Mouse (Mus musculus) MEL (cell line): ENCODE results near the gene Cabp2. TPM values are rescaled to one million over a fixed set of nuclear protein-coding genes. Genes with fewer than 3 reads are reported as not detected.
"Not testable (repeated sequence)": the region's sequence is repeated elsewhere in the genome, so short reads cannot be mapped to it uniquely, and the experiment has no call there.

Experiments
- DNase-seq: peaks from one replicate; pipeline ENCODE4 v3.0.0; 2011; ENCODE audit warnings: low read depth, low spot score
- H3K27ac ChIP-seq: 2 replicates; pipeline ENCODE4 v1.5.1; 2012; ENCODE audit warnings: low read depth, mild to moderate bottlenecking, control low read depth, low read length, moderate library complexity; ENCODE audit not compliant: control insufficient read depth
- H3K27me3 ChIP-seq, 2 experiments: fragments of 150-350 bp in 1 of 2; sonication (generic) in 1 of 2; 2 replicates each; pipeline ENCODE4 v1.6.1; 2012; ENCODE audit warnings: low read length in 2 of 2, mild to moderate bottlenecking in 2 of 2, improper control_type of control experiment in 1 of 2, moderate library complexity in 1 of 2; ENCODE audit not compliant: insufficient read depth in 2 of 2, control insufficient read depth in 1 of 2
- H3K36me3 ChIP-seq, 2 experiments: 2 replicates each; pipeline ENCODE4 v1.6.1; 2012 to 2014; ENCODE audit warnings: low read length in 2 of 2, improper control_type of control experiment in 1 of 2, inconsistent platforms in 1 of 2, mild to moderate bottlenecking in 1 of 2; ENCODE audit not compliant: insufficient read depth in 2 of 2, control insufficient read depth in 1 of 2
- H3K4me1 ChIP-seq, 2 experiments: fragments of 150-350 bp in 1 of 2; sonication (generic) in 1 of 2; 2 replicates each; pipeline ENCODE4 v1.6.1; 2012; ENCODE audit warnings: low read length in 2 of 2, improper control_type of control experiment in 1 of 2, mild to moderate bottlenecking in 1 of 2; ENCODE audit not compliant: insufficient read depth in 2 of 2, control insufficient read depth in 1 of 2
- H3K4me3 ChIP-seq, 2 experiments: fragments of 150-350 bp in 1 of 2; sonication (generic) in 1 of 2; 2 replicates each; pipeline ENCODE4 v1.5.1; 2012; ENCODE audit warnings: low read depth in 2 of 2, low read length in 2 of 2, mild to moderate bottlenecking in 2 of 2, moderate library complexity in 2 of 2, control low read depth in 1 of 2, improper control_type of control experiment in 1 of 2; ENCODE audit not compliant: control insufficient read depth in 1 of 2, insufficient read depth in 1 of 2
- H3K79me2 ChIP-seq: 2 replicates; pipeline ENCODE4 v1.6.1; 2012; ENCODE audit warnings: mild to moderate bottlenecking, low read length, moderate library complexity; ENCODE audit not compliant: control insufficient read depth, poor library complexity, insufficient read depth
- H3K9ac ChIP-seq: 2 replicates; pipeline ENCODE4 v1.6.1; 2012; ENCODE audit warnings: low read depth, mild to moderate bottlenecking, control low read depth, low read length, moderate library complexity; ENCODE audit not compliant: control insufficient read depth, poor library complexity, severe bottlenecking
- H3K9me3 ChIP-seq: fragments of 150-350 bp; sonication (generic); replicated peaks from 2 replicates; pipeline ENCODE4 v1.6.1; 2012; ENCODE audit warnings: mild to moderate bottlenecking, low read length, improper control_type of control experiment, moderate library complexity; ENCODE audit not compliant: insufficient read depth
- BHLHE40 ChIP-seq: IDR thresholded peaks from 2 replicates; pipeline ENCODE4 v1.6.1; 2012; ENCODE audit warnings: low read depth, mild to moderate bottlenecking, inconsistent platforms, low read length, improper control_type of control experiment, borderline replicate concordance
- CHD2 ChIP-seq: IDR thresholded peaks from 2 replicates; pipeline ENCODE4 v1.6.1; 2011; ENCODE audit warnings: low read length, improper control_type of control experiment
- CTCF ChIP-seq, 3 experiments: IDR thresholded peaks in 2 of 3; conservative IDR thresholded peaks in 1 of 3; 2 replicates each; pipeline ENCODE4 v1.5.1; 2011 to 2012; ENCODE audit warnings: low read length in 3 of 3, low read depth in 2 of 3, mild to moderate bottlenecking in 2 of 3, improper control_type of control experiment in 1 of 3, inconsistent platforms in 1 of 3, mixed read lengths in 1 of 3, moderate library complexity in 1 of 3; ENCODE audit not compliant: control insufficient read depth in 1 of 3, insufficient read depth in 1 of 3, poor library complexity in 1 of 3, severe bottlenecking in 1 of 3
- E2F4 ChIP-seq: IDR thresholded peaks from 2 replicates; pipeline ENCODE4 v1.6.1; 2011; ENCODE audit warnings: low read depth, low read length, improper control_type of control experiment, borderline replicate concordance
- EP300 ChIP-seq, 2 experiments: IDR thresholded peaks; 2 replicates each; pipeline ENCODE4 v1.6.1; 2011; ENCODE audit warnings: improper control_type of control experiment in 2 of 2, low read length in 2 of 2, low read depth in 1 of 2, mild to moderate bottlenecking in 1 of 2
- ETS1 ChIP-seq: IDR thresholded peaks from 2 replicates; pipeline ENCODE4 v1.6.1; 2012; ENCODE audit warnings: low read depth, mild to moderate bottlenecking, inconsistent platforms, low read length, improper control_type of control experiment, moderate library complexity
- GATA1 ChIP-seq: IDR thresholded peaks from 2 replicates; pipeline ENCODE4 v1.6.1; 2011; ENCODE audit warnings: low read depth, low read length, improper control_type of control experiment
- HCFC1 ChIP-seq: IDR thresholded peaks from 2 replicates; pipeline ENCODE4 v1.6.1; 2012; ENCODE audit warnings: low read depth, mild to moderate bottlenecking, inconsistent platforms, low read length, improper control_type of control experiment, moderate library complexity
- JUND ChIP-seq: IDR thresholded peaks from 2 replicates; pipeline ENCODE4 v1.6.1; 2011; ENCODE audit warnings: low read depth, mild to moderate bottlenecking, improper control_type of control experiment, low read length
- MAFK ChIP-seq: IDR thresholded peaks from 2 replicates; pipeline ENCODE4 v1.6.1; 2011; ENCODE audit warnings: low read depth, mild to moderate bottlenecking, low read length, improper control_type of control experiment, borderline replicate concordance
- MAX ChIP-seq: IDR thresholded peaks from 2 replicates; pipeline ENCODE4 v1.6.1; 2011; ENCODE audit warnings: low read length, improper control_type of control experiment
- MAZ ChIP-seq: IDR thresholded peaks from 2 replicates; pipeline ENCODE4 v1.6.1; 2012; ENCODE audit warnings: low read depth, mild to moderate bottlenecking, inconsistent platforms, low read length, improper control_type of control experiment
- MXI1 ChIP-seq: IDR thresholded peaks from 2 replicates; pipeline ENCODE4 v1.6.1; 2011; ENCODE audit warnings: mild to moderate bottlenecking, low read depth, low read length, improper control_type of control experiment
- NRF1 ChIP-seq: IDR thresholded peaks from 2 replicates; pipeline ENCODE4 v1.6.1; 2014; ENCODE audit warnings: low read depth, mild to moderate bottlenecking, inconsistent platforms, low read length, improper control_type of control experiment, moderate library complexity; ENCODE audit not compliant: poor library complexity, insufficient read depth, severe bottlenecking
- POLR2AphosphoS2 ChIP-seq: IDR thresholded peaks from 2 replicates; pipeline ENCODE4 v1.6.1; 2011; ENCODE audit warnings: low read length, improper control_type of control experiment
- POLR2AphosphoS5 ChIP-seq: IDR thresholded peaks from 2 replicates; pipeline ENCODE4 v1.6.1; 2012; ENCODE audit warnings: low read depth, borderline replicate concordance, mild to moderate bottlenecking, inconsistent platforms, low read length, moderate library complexity, mixed read lengths
- RCOR1 ChIP-seq: IDR thresholded peaks from 2 replicates; pipeline ENCODE4 v1.6.1; 2012; ENCODE audit warnings: low read depth, mild to moderate bottlenecking, inconsistent platforms, low read length, improper control_type of control experiment
- SIN3A ChIP-seq: IDR thresholded peaks from 2 replicates; pipeline ENCODE4 v1.6.1; 2012; ENCODE audit warnings: low read length, improper control_type of control experiment, inconsistent platforms
- TAL1 ChIP-seq: IDR thresholded peaks from 2 replicates; pipeline ENCODE4 v1.6.1; 2012; ENCODE audit warnings: mild to moderate bottlenecking, inconsistent platforms, low read length, moderate library complexity, mixed read lengths
- TCF12 ChIP-seq: IDR thresholded peaks from 2 replicates; pipeline ENCODE4 v1.6.1; 2014; ENCODE audit warnings: low read depth, mild to moderate bottlenecking, inconsistent platforms, low read length, improper control_type of control experiment, moderate library complexity
- USF1 ChIP-seq: IDR thresholded peaks from 2 replicates; pipeline ENCODE4 v1.6.1; 2014; ENCODE audit warnings: low read depth, mild to moderate bottlenecking, inconsistent platforms, low read length, improper control_type of control experiment, moderate library complexity
- USF2 ChIP-seq, 2 experiments: IDR thresholded peaks; 2 replicates each; pipeline ENCODE4 v1.6.1; 2011 to 2012; ENCODE audit warnings: improper control_type of control experiment in 2 of 2, low read length in 2 of 2, borderline replicate concordance in 1 of 2, inconsistent platforms in 1 of 2, low read depth in 1 of 2, mild to moderate bottlenecking in 1 of 2; ENCODE audit not compliant: insufficient read depth in 1 of 2
- ZC3H11A ChIP-seq: IDR thresholded peaks from 2 replicates; pipeline ENCODE4 v1.6.1; 2012; ENCODE audit warnings: low read depth, mild to moderate bottlenecking, inconsistent platforms, low read length, improper control_type of control experiment
- ZMIZ1 ChIP-seq: IDR thresholded peaks from 2 replicates; pipeline ENCODE4 v1.6.1; 2012; ENCODE audit warnings: low read depth, mild to moderate bottlenecking, inconsistent platforms, low read length, improper control_type of control experiment, moderate library complexity
- polyA plus RNA-seq, 2 experiments: library from polyadenylated mRNA; stranded (reverse) in 1 of 2; unstranded in 1 of 2; fragments of >175 nt in 1 of 2; fragments of >200 nt in 1 of 2; gene quantifications; 2 replicates each; pipeline versions ENCODE4 v1.2.1 to v1.2.4; 2012; ENCODE audit warnings: low replicate concordance in 2 of 2, low read depth in 1 of 2; ENCODE audit not compliant: insufficient read length in 2 of 2, insufficient read depth in 1 of 2, missing spikeins in 1 of 2
- total RNA-seq: library from RNA; depleted of rRNA; stranded (reverse); fragments of 300-350 nt; gene quantifications from 2 replicates; pipeline ENCODE4 v1.2.3, GENCODE M21; 2012

Gene Cabp2
- total and polyA plus RNA-seq, 3 experiments: 0.14 TPM; not detected in 2

DNA sequence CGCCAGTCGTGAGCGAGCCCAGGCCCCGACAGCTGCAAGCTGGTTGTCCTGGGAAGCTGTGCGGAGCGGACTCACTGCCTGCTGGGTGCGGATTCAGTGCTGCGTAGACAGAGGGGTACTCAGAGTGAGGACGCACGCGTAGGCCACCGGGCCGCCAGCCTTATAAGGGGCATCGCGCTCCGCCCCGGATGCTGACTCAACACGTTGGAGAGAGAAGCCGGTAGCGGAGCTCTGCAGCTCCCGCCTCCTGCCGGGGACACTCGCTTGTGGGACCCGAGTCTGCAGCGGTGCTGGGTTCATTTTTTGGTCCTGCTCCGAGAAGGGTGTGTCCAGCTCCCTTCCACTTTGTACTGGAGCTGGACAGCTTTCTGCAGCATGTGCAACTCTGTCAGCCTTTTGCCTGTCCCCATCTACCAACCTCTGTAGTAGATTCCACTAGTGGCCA lies 43.6 kb upstream of the Cabp2 start, which contains the start of gene Gstp1 (continued):
- TF ChIP-seq JUND: no peak
- no peak for TF ChIP-seq GATA1
- peak; percentile 66; the same call in 1 of the 2 replicates for TF ChIP-seq MAX
- peak in 1 of 3 experiments; percentile 5; a peak in 1 of 6 replicates for TF ChIP-seq CTCF (IDR thresholded peaks at IDR 0.05 in 2 of 3, conservative IDR thresholded peaks at IDR 0.05 in 1 of 3; ENCODE audit: control insufficient read depth in 1 of 3, insufficient read depth in 1 of 3, low read depth in 2 of 3, low read length in 3 of 3, poor library complexity in 1 of 3, severe bottlenecking in 1 of 3)
- TF ChIP-seq MAZ: peak; percentile 50; the same call in 1 of the 2 replicates
- peak; percentile 97 for TF ChIP-seq ZMIZ1
- TF ChIP-seq ETS1: peak; percentile 45; the same call in 1 of the 2 replicates
- peak; percentile 51 for TF ChIP-seq TCF12
- peak; percentile 9 to 23; a peak in 1 of 4 replicates for TF ChIP-seq EP300 (IDR thresholded peaks at IDR 0.05; ENCODE audit: low read depth in 1 of 2, low read length in 2 of 2)
- TF ChIP-seq NRF1: peak; percentile 62
- 0 out of 2 replicates have a peak, but pooled peaks have one; percentile 10 for TF ChIP-seq USF1
- peak; percentile 12; the same call in 1 of the 2 replicates for TF ChIP-seq BHLHE40
- TF ChIP-seq USF2 (IDR thresholded peaks at IDR 0.05; ENCODE audit: borderline replicate concordance in 1 of 2, insufficient read depth in 1 of 2, low read depth in 1 of 2, low read length in 2 of 2): no peak
- peak; percentile 73 for TF ChIP-seq SIN3A
- TF ChIP-seq HCFC1: peak; percentile 76
- peak; percentile 72; the same call in 1 of the 2 replicates for TF ChIP-seq POLR2AphosphoS5
- peak; percentile 87 for TF ChIP-seq MXI1
- peak; percentile 95 for TF ChIP-seq POLR2AphosphoS2
- peak; percentile 86 for TF ChIP-seq MAFK
- TF ChIP-seq E2F4: no peak
- no peak for TF ChIP-seq RCOR1
- no peak for TF ChIP-seq TAL1
- no peak for TF ChIP-seq ZC3H11A
- no peak for TF ChIP-seq CHD2

DNA sequence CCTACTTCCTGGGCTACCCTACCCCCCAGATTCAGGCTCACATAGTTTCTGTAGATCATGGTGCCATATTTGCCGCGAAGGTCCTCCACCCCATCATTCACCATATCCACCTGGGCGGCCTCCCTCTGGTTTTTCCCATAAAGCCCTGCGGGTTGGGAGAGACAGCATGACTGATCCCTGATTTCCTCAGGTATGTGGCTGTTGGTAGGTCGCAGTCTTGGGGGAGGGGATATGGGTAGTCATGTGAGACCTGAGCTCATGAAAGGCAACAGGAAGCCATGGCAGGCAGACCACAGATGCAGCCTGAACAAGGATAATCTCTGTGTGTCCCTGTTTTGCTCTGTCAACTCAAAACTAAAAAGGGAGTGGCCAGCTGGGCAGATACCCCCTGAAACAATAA lies 40.4 kb upstream of the Cabp2 start:
- not testable (repeated sequence) for H3K4me3 ChIP-seq, H3K36me3 ChIP-seq, H3K27me3 ChIP-seq, H3K4me1 ChIP-seq, H3K27ac ChIP-seq, H3K79me2 ChIP-seq, H3K9ac ChIP-seq, H3K9me3 ChIP-seq, DNase-seq

DNA sequence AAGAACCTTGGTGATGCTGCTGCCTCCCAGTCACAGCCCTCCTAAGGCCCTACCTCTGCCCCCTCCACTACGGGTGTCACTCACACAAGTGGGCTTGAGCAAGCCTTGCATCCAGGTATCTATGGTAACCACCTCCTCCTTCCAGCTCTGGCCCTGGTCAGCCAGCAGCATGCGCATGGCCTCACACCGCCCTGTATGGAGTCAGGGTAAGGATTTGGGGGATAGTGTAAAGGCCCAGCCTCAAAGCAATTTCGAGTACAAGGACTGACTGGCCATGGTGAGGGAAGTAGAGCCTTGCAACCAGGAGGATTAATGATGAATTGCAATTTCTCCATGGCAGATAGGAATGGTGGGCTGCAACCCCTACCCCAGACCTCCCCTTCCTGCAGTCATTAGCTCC lies 39.9 kb upstream of the Cabp2 start:
- not testable (repeated sequence) for DNase-seq, H3K36me3 ChIP-seq, H3K27me3 ChIP-seq, H3K9me3 ChIP-seq, H3K27ac ChIP-seq, H3K9ac ChIP-seq, H3K4me1 ChIP-seq, H3K4me3 ChIP-seq, H3K79me2 ChIP-seq
